Mouse (Mus musculus): Measurements from ENCODE around the gene Cdk16. TPM values are rescaled to one million over a fixed set of nuclear protein-coding genes. Genes with fewer than 3 reads are reported as not detected.
"Not testable (repeated sequence)": the region's sequence is repeated elsewhere in the genome, so short reads cannot be mapped to it uniquely, and the experiment has no call there.

The Cdk16 gene
- polyA plus RNA-seq, 1 experiment from 2014 or later = 151 TPM

DNA sequence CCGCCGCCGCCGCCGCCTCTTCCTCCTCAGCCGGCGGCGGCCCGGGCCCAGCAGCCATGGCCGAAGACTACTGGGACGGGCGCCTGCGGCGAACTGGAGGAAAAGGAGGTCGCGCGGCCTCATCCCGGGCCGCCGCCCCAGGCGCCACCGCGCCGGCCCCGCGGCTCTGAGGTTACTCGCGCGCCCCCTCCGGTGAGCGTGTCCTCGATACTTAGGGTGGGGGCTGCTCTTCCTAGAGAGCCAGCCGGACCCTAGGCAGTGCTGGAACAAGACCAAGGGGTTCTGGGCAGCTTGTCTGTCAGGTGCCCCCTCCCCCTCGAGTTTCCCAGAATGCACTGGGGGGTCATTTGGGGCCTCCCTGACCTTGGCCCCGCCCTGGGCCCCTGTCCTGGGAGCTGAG lies 861 bp downstream of the Cdk16 start:
- no peak for DNase-seq (ENCODE audit: low read depth, low spot score)
- no peak for TF ChIP-seq CTCF (IDR thresholded peaks at IDR 0.05)
- ChIA-PET CTCF (no interaction called here), POLR2A (no interaction called here)
- H3K27me3 ChIP-seq = peaks cover 3% of the 10 kb centered on the region
- in situ Hi-C loops (cut with MboI; ENCODE audit: low pct_unique_long_range_greater_than_20kb) = no loop called here
- ATAC-seq = peak; percentile 8

DNA sequence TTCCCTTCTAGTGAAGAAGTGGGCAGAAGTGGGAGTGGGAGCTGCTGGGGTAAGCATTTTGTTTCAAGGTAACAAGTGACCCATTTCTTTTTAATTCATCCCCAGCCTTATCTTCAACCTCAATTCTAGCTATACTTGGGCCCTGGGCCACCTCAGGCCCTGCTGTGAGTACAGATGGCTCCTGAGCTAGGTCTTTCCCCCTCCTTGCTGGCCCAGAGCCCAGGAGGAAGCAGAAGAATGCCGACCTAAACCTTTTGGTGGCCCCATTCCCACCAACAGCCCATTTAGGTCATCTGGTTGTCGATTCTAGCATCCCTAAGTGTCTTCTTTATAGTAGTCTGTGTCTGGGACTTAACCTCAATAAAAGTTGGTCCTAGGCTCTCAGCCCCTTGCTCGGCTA lies 3.8 kb downstream of the Cdk16 start:
- H3K27me3 ChIP-seq = peaks cover 3% of the 10 kb centered on the region
- in situ Hi-C loops (cut with MboI; ENCODE audit: low pct_unique_long_range_greater_than_20kb) = no loop called here

GRCm38 (mm10) chrX:20692616-20693015 lies 4.9 kb downstream of the Cdk16 start:
- TF ChIP-seq CTCF (IDR thresholded peaks at IDR 0.05) = no peak
- no peak for ATAC-seq
- CTCF ChIA-PET = interaction anchor here (1.4 to 1.6 kb wide), 2 partner anchors 9 to 78 kb away, joined by 3 to 4 read pairs; no protein-coding TSS in a partner anchor
- DNase-seq (ENCODE audit: low read depth, low spot score) = no peak
- in situ Hi-C loops (cut with MboI; ENCODE audit: low pct_unique_long_range_greater_than_20kb) = no loop called here
- POLR2A ChIA-PET = interaction anchor here (3.2 kb wide), 1 partner anchor 10 kb away, joined by 11 read pairs; the partner anchor contains the start of gene Usp11
- peaks cover 3% of the 10 kb centered on the region for H3K27me3 ChIP-seq

More for the DNA sequence above, 3.8 kb downstream of the Cdk16 start:
- DNase-seq (ENCODE audit: low read depth, low spot score) (no peak), ATAC-seq (no peak)
- no peak for TF ChIP-seq CTCF (IDR thresholded peaks at IDR 0.05)
- ChIA-PET POLR2A (interaction anchor here (3.2 kb wide), 1 partner anchor 11 kb away, joined by 11 read pairs; the partner anchor contains the start of gene Usp11), CTCF (interaction anchor here (1.6 kb wide), 1 partner anchor 79 kb away, joined by 4 read pairs; no protein-coding TSS in a partner anchor)

- ATAC-seq (no peak), DNase-seq (ENCODE audit: low read depth, low spot score) (no peak)
- no peak for TF ChIP-seq CTCF (IDR thresholded peaks at IDR 0.05)
- H3K27me3 ChIP-seq = peaks cover 3% of the 10 kb centered on the region
- POLR2A ChIA-PET = interaction anchor here (0.6 kb wide), 1 partner anchor 42 kb away, joined by 3 read pairs; no protein-coding TSS in a partner anchor
- in situ Hi-C loops (cut with MboI; ENCODE audit: low pct_unique_long_range_greater_than_20kb) = no loop called here
- CTCF ChIA-PET = no interaction called here
Observed at GRCm38 (mm10) chrX:20695842-20696241, 8.1 kb downstream of the Cdk16 start.

DNA sequence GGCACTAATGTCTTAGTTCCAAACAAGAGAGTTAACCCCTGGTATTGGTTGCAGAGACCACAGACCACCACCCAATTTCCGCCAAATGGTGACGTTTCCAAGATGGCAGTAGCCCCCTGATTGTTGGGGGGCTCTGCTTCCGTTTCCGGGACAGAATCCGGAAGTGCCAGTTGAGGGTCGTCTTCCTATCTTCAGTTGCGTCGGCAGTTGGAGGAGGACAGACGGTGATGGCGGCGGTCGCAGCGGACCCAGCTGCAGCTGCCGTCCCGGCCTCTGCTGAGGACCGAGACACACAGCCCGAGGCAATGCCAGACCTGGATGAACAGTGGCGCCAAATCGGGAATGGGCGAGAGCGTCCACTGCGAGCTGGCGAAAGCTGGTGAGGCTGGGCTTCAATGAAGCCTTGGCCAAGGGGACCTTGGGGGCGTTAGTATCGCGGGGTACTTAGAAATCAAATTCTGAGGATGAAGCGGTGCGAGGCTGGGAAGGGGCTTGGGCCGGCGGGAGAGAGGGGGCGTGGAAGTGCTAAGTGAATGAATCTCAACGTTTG lies 16.1 kb downstream of the Cdk16 start, which contains the start of gene Usp11:
TSS of gene Usp11 (plus strand) at position 166 of the 550 bp plus-strand sequence.
- no peak for TF ChIP-seq CTCF (IDR thresholded peaks at IDR 0.05)
- POLR2A ChIA-PET = interaction anchor here (2.5 kb wide), 1 partner anchor 12 kb away, joined by 11 read pairs; no protein-coding TSS in a partner anchor
- DNase-seq (ENCODE audit: low read depth, low spot score) = no peak

GRCm38 (mm10) chrX:20704295-20705082 lies 16.7 kb downstream of the Cdk16 start:
- in situ Hi-C loops (cut with MboI; ENCODE audit: low pct_unique_long_range_greater_than_20kb) = no loop called here
- POLR2A ChIA-PET = no interaction called here
- peaks cover 11% of the 10 kb centered on the region for H3K27me3 ChIP-seq
- peak; percentile 95 for ATAC-seq
- peak; percentile 33 for DNase-seq (ENCODE audit: low read depth, low spot score)
- CTCF ChIA-PET = no interaction called here
- TF ChIP-seq CTCF (IDR thresholded peaks at IDR 0.05) = no peak

More for the DNA sequence above, 16.1 kb downstream of the Cdk16 start, which contains the start of gene Usp11:
- H3K27me3 ChIP-seq = peaks cover 7% of the 10 kb centered on the region
- peak; percentile 16 for ATAC-seq
- CTCF ChIA-PET = no interaction called here
- in situ Hi-C loops (cut with MboI; ENCODE audit: low pct_unique_long_range_greater_than_20kb) = no loop called here

DNA sequence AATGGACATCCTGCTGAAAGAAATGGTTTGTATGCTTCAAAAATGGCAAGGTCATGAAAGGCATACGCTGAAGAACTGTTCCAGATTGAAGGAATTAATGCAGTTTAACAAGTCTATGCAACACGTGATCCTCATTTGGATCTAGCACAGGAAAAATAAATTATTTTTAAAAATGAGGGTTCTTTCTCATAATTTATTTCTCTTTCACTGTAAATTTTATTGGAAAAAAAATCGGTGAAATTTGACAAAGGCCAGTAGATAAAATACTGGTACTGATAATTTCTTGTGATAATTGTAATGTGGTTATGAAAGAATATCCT lies 17.3 kb downstream of the Cdk16 start:
- in situ Hi-C loops (cut with MboI; ENCODE audit: low pct_unique_long_range_greater_than_20kb) = no loop called here
- CTCF ChIA-PET = no interaction called here
- TF ChIP-seq CTCF (IDR thresholded peaks at IDR 0.05) = no peak
- ATAC-seq (no peak), DNase-seq (ENCODE audit: low read depth, low spot score) (no peak)
- H3K27me3 ChIP-seq = peaks cover 11% of the 10 kb centered on the region
- POLR2A ChIA-PET = no interaction called here

DNA sequence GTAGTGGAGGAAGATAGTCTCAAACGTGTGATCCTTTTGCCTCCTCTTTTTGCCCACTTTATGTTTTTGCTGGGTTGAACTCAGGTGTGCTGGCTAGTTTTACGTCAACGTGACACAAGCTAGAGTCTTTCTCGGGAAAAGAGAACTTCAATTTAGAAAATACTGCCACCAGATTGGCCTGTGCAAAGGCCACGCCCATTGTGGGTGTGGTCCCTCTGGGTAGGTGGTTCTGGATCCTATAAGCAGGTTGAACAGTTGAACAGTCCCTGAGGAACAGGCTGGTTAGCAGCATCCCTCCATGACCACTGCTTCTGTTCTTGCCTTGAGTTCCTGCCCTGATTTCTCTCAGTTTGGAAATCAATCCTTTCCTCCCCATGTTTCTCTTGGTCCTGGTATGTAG lies 40.9 kb downstream of the Cdk16 start:
- ATAC-seq (no peak), DNase-seq (ENCODE audit: low read depth, low spot score) (no peak)
- POLR2A ChIA-PET = no interaction called here
- in situ Hi-C loops (cut with MboI; ENCODE audit: low pct_unique_long_range_greater_than_20kb) = no loop called here
- peaks cover 8% of the 10 kb centered on the region for H3K27me3 ChIP-seq
- TF ChIP-seq CTCF (IDR thresholded peaks at IDR 0.05) = no peak
- CTCF ChIA-PET = no interaction called here

GRCm38 (mm10) chrX:20730048-20730447 lies 42.3 kb downstream of the Cdk16 start:
- CTCF ChIA-PET; in situ Hi-C loops (cut with MboI; ENCODE audit: low pct_unique_long_range_greater_than_20kb); ATAC-seq; DNase-seq (ENCODE audit: low read depth, low spot score); POLR2A ChIA-PET: not testable (repeated sequence)
- peaks cover 14% of the 10 kb centered on the region for H3K27me3 ChIP-seq

- peaks cover 10% of the 10 kb centered on the region for H3K27me3 ChIP-seq
- no peak for TF ChIP-seq CTCF (IDR thresholded peaks at IDR 0.05)
- in situ Hi-C loops (cut with MboI; ENCODE audit: low pct_unique_long_range_greater_than_20kb) = no loop called here
- ChIA-PET POLR2A (no interaction called here), CTCF (no interaction called here)
- DNase-seq (ENCODE audit: low read depth, low spot score) = no peak
- no peak for ATAC-seq
Observed at GRCm38 (mm10) chrX:20736479-20736878, 48.7 kb downstream of the Cdk16 start.

DNA sequence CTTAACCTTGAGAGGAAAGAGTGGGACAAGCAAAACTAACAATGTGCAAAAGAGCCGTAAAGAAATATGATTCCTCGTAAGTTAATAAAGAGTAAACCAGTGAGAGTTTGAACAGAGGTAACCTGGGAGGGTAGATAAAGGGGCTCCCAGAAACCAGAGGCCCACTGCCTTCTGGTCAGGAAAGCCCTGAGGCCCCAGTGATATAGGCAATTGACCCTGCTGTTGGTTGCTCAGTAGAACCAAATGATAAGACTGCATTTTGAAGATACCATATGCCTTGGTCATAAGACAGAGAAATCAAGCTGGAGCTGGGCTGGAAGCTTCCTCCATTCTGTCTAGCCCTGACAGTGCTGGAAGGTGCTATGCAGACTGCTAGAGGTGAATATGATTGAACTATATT lies 61.1 kb downstream of the Cdk16 start:
- ChIA-PET CTCF (interaction anchor here (1.6 kb wide), 1 partner anchor 14 kb away, joined by 4 read pairs; no protein-coding TSS in a partner anchor), POLR2A (no interaction called here)
- no peak for TF ChIP-seq CTCF (IDR thresholded peaks at IDR 0.05)
- peaks cover 5% of the 10 kb centered on the region for H3K27me3 ChIP-seq
- in situ Hi-C loops (cut with MboI; ENCODE audit: low pct_unique_long_range_greater_than_20kb) = no loop called here
- ATAC-seq (no peak), DNase-seq (ENCODE audit: low read depth, low spot score) (no peak)

Other genes with a start within 250 kb of the Cdk16 start
- 0.05 TPM for gene Rgn, start 138.2 kb upstream of the Cdk16 start, polyA plus RNA-seq (2021)
- 51.4 TPM for gene Rbm10, start 70.5 kb upstream of the Cdk16 start, polyA plus RNA-seq (2021)
- 322 TPM for gene Ndufb11, start 70.3 kb upstream of the Cdk16 start, polyA plus RNA-seq (2021)
- 307 TPM for gene Uba1, start 29.6 kb upstream of the Cdk16 start, polyA plus RNA-seq (2021)
- gene Usp11, start 16.0 kb downstream of the Cdk16 start, polyA plus RNA-seq (2021) = 42.7 TPM
- 94.5 TPM for gene Araf, start 109.9 kb downstream of the Cdk16 start, polyA plus RNA-seq (2021)
- gene Timp1, start 182.2 kb downstream of the Cdk16 start, polyA plus RNA-seq (2021) = 130 TPM
- 9.4 TPM for gene Syn1, start 233.1 kb downstream of the Cdk16 start, polyA plus RNA-seq (2021)
- 2.3 TPM for gene Cfp, start 243.6 kb downstream of the Cdk16 start, polyA plus RNA-seq (2021)